Mouse (Mus musculus): ENCODE measurements around the gene Vav1. TPM values are rescaled to one million over a fixed set of nuclear protein-coding genes. Genes with fewer than 3 reads are reported as not detected.

Gene Vav1
- polyA plus RNA-seq, 1 experiment from 2014 or later, result 1.3 TPM

DNA sequence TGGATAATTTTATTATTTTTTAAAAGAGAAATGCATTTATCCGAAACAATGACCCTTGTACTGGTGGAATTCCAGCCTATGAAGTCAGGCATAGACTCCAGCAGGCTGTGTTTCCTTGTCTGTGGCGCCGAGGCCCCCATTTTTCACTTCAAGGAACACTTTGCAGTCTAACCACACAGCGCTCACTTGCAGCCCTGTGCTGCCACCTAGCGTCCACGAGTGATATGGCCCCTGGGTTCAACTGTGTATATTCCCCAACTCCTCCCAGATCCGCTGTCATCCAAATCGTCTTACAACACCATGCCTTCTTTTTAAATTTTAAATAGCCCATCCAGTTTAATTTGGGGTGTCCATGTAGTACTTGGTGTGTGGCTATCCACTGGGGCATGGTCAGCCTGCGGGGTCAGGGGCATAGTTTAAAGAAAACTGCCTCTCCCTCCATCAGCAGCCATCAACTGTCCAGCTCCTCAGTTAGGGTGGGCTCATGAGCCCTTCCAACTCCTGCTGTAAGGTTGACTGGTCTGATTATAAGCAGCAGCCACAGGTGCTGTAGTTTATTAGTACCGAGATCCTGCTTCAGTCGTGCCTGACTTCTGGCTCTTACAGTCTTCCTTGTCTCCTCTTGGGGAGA is 56.9 kb downstream of the Vav1 start:
- H3K9me3 ChIP-seq (replicated peaks), result no peaks in the 10 kb centered on the region
- peak; percentile 92 for DNase-seq (ENCODE audit: low spot score)
- no peaks in the 10 kb centered on the region for H3K4me1 ChIP-seq
- H3K27ac ChIP-seq, result no peak overlapping the region
- no peaks in the 10 kb centered on the region for H3K36me3 ChIP-seq
- H3K4me3 ChIP-seq, result no peak overlapping the region
- no peaks in the 10 kb centered on the region for H3K27me3 ChIP-seq (ENCODE audit: low read depth, poor library complexity, severe bottlenecking)
- 15% methylated on average over 11 of the region's 11 CpGs for WGBS

DNA sequence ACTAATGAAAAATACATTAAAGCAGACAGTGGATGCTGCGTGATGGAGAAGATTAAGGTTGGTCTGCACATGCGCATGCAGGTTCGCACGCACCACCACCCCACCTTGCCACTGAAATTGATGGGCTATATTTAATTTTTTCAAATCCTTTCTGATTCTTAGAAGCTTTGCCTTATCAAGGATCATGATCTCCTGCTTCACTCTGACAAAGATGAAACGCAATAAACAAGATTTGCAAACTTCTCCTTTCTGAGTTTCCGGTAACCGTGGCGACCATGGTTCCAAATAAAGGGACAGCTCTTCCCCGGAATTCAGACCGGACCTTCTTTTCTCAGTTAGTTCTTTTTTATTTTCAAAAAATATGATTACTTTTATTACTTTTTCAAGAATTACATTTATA is 59.1 kb downstream of the Vav1 start:
- Histone ChIP-seq H3K27ac (no peak overlapping the region), H3K36me3 (no peaks in the 10 kb centered on the region), H3K4me3 (no peak overlapping the region), H3K27me3 (ENCODE audit: low read depth, poor library complexity, severe bottlenecking) (no peaks in the 10 kb centered on the region), H3K4me1 (no peaks in the 10 kb centered on the region), H3K9me3 (replicated peaks) (no peaks in the 10 kb centered on the region)
- 93% methylated on average over 10 of the region's 10 CpGs for WGBS
- no peak for DNase-seq (ENCODE audit: low spot score)

DNA sequence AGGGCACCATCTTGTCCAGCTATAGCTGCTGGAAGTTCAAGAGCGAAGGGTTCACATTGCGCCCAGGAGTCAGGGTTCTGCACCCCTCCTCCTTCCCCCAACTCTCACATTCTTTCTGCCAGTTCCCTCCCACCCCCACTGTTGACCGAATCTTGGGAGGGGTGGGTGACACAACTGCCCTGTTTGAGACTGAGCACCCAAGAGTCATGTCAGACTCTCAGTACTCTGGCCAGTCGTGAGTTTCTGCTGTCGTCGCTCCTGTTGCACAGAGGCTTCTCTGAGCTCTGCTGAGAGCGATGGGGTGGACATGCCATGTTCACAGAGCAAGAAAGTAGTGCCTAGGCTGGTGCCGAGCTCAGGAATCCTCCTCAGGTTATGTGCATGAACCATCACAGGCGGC is 60.4 kb downstream of the Vav1 start:
- no peaks in the 10 kb centered on the region for H3K4me1 ChIP-seq
- H3K9me3 ChIP-seq (replicated peaks), result no peaks in the 10 kb centered on the region
- no peak overlapping the region for H3K4me3 ChIP-seq
- WGBS, result 73% methylated on average over 9 of the region's 9 CpGs
- H3K27ac ChIP-seq, result no peak overlapping the region
- DNase-seq (ENCODE audit: low spot score), result no peak
- H3K36me3 ChIP-seq, result no peaks in the 10 kb centered on the region
- no peaks in the 10 kb centered on the region for H3K27me3 ChIP-seq (ENCODE audit: low read depth, poor library complexity, severe bottlenecking)

DNA sequence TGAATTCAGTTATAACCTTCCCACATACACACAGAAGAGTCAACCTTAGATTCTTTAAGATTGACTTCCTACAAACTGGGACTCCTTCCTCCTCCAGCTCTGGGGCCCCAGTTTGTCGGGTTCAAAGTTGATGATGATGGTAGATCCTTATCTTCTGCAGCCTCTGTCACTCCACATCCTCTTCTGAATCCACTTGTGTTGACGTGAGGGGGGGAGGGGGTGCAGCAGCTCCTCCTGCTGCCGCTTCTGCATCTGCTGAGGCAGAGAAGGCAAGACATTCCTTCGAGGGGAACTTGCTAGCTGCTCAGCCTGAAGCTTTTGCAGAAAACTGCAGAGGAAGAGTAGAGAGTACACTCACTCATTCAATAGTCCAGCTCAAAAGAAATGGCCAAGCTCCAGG is 62.7 kb downstream of the Vav1 start:
- H3K4me3 ChIP-seq, result no peak overlapping the region
- no peaks in the 10 kb centered on the region for H3K27me3 ChIP-seq (ENCODE audit: low read depth, poor library complexity, severe bottlenecking)
- no peak for DNase-seq (ENCODE audit: low spot score)
- H3K36me3 ChIP-seq, result no peaks in the 10 kb centered on the region
- H3K27ac ChIP-seq, result no peak overlapping the region
- WGBS, result 80% methylated on average over 4 of the region's 4 CpGs
- H3K9me3 ChIP-seq (replicated peaks), result no peaks in the 10 kb centered on the region
- H3K4me1 ChIP-seq, result no peaks in the 10 kb centered on the region

DNA sequence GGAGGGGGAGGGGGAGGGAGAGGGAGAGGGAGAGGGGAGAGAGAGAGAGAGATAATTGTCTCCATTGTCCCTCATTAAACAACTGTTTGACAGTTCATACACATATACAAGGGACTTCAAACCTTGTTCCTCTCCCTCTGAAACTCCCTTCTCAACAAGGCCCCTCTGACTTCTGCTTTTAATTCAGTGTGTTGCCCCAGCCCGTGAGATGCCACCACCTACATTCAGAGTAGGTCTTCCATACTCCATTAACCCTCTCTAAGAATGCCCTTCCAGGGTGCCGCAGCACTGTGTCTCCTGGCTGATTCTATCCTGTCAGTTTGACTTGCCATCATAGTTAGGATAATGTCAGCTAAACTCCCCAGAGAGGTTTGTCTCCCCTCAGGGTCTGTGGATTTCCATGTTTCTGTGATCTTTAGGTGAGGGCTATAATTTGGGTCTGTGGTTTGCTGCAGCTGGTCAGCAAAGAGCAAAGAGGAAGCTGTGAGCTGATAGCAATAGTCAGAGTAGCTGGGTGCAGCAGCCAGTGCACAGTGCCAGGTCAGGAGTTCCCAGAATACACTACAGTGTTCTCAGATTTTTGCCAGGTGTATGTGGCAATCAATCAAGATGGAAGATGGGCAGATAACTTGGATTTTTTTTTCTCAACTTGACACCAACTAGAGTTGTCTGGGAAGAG is 65.3 kb downstream of the Vav1 start:
- 70% methylated on average over 2 of the region's 2 CpGs for WGBS
- Histone ChIP-seq H3K36me3 (no peaks in the 10 kb centered on the region), H3K27ac (no peak overlapping the region), H3K4me3 (no peak overlapping the region), H3K4me1 (no peaks in the 10 kb centered on the region), H3K9me3 (replicated peaks) (no peaks in the 10 kb centered on the region), H3K27me3 (ENCODE audit: low read depth, poor library complexity, severe bottlenecking) (no peaks in the 10 kb centered on the region)
- DNase-seq (ENCODE audit: low spot score), result no peak

DNA sequence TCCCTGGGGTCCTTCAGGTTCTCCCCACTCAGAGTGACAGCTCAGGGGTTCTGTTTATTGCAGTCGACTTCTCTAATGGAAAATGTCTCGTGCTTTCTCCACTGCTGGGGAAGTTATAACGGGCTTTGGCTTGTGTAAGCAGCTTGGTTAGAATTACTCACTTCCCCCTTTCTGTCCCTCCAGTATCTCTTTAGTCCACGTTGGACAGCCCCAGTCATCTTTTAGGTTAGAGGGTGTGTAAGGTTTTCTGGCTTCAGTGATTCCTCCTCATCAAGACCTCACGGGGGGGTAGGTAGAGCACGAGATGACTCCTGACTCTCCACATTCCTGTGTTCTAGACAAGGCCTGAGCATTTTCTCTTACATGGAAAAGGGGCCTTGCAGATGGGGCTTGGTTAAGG is 68.1 kb downstream of the Vav1 start:
- 76% methylated on average over 6 of the region's 6 CpGs for WGBS
- Histone ChIP-seq H3K27me3 (ENCODE audit: low read depth, poor library complexity, severe bottlenecking) (no peaks in the 10 kb centered on the region), H3K4me3 (no peak overlapping the region), H3K9me3 (replicated peaks) (no peaks in the 10 kb centered on the region), H3K27ac (no peak overlapping the region), H3K36me3 (no peaks in the 10 kb centered on the region), H3K4me1 (no peaks in the 10 kb centered on the region)
- DNase-seq (ENCODE audit: low spot score), result no peak

DNA sequence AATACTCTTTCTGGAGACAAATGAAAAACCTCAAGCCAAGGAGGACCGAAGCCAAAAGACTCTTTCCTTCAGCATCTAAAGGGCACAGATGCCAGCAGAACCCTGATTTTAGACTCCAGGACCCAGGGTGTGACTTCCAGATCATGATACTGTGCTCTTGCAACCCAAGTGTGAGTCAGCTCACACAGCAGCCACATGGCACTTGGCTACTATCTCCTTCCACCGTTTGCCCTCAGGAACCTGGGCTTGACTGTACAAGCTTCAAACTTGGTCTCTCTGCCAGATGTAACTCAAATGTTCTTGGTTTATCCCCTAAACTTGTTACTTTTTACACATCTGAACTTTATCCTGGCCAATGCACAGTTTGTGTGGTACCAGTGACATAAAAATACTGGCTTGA is 68.9 kb downstream of the Vav1 start:
- Histone ChIP-seq H3K27me3 (ENCODE audit: low read depth, poor library complexity, severe bottlenecking) (no peaks in the 10 kb centered on the region), H3K27ac (no peak overlapping the region), H3K4me1 (no peaks in the 10 kb centered on the region), H3K36me3 (no peaks in the 10 kb centered on the region), H3K4me3 (no peak overlapping the region), H3K9me3 (replicated peaks) (no peaks in the 10 kb centered on the region)
- no peak for DNase-seq (ENCODE audit: low spot score)
- 83% methylated on average over 2 of the region's 2 CpGs for WGBS

DNA sequence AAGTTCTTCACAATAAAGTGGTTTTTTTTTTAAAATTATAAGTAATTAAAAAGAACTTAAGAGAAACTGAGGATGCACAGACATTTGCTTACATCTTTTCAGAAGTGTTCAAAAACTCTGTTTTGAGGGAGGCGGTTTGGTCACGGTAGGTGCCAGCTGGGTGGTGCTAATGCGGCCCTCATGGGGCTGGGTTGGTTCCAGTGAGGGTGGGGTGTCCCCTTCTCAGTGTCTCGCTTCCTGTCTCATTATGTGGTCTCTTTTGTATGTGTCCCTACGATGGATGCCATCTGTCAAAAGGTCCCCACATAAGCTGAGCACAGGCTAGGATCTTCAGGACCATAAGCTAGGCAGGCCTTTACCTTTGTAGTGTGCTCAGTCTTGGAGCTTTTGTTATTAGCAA is 70.2 kb downstream of the Vav1 start:
- Histone ChIP-seq H3K27ac (no peak overlapping the region), H3K9me3 (replicated peaks) (no peaks in the 10 kb centered on the region), H3K36me3 (no peaks in the 10 kb centered on the region), H3K4me1 (no peaks in the 10 kb centered on the region), H3K27me3 (ENCODE audit: low read depth, poor library complexity, severe bottlenecking) (no peaks in the 10 kb centered on the region), H3K4me3 (no peak overlapping the region)
- DNase-seq (ENCODE audit: low spot score), result no peak
- WGBS, result 78% methylated on average over 5 of the region's 5 CpGs

DNA sequence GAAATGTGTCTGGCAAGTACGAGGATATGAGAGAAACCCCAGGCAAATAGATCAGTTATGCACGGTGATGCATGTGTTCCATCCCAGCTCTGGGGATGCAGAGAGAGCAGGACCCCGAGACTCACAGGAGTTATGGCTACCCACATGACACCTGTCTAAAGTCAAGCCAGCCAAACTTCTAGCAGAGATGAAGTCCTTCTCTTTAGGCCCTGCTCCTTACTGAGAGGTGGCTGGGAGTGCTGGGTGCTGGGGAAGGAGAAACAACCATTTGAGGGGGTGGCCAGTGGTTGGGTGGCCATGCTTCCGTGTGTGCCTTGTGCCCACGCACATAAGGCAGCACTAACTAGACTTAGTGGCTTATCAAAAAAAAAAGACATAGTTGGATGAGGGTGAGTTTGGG is 71.3 kb downstream of the Vav1 start:
- Histone ChIP-seq H3K36me3 (no peaks in the 10 kb centered on the region), H3K4me1 (no peaks in the 10 kb centered on the region), H3K27ac (no peak overlapping the region), H3K4me3 (no peak overlapping the region), H3K9me3 (replicated peaks) (no peaks in the 10 kb centered on the region), H3K27me3 (ENCODE audit: low read depth, poor library complexity, severe bottlenecking) (no peaks in the 10 kb centered on the region)
- no peak for DNase-seq (ENCODE audit: low spot score)
- 86% methylated on average over 5 of the region's 5 CpGs for WGBS

DNA sequence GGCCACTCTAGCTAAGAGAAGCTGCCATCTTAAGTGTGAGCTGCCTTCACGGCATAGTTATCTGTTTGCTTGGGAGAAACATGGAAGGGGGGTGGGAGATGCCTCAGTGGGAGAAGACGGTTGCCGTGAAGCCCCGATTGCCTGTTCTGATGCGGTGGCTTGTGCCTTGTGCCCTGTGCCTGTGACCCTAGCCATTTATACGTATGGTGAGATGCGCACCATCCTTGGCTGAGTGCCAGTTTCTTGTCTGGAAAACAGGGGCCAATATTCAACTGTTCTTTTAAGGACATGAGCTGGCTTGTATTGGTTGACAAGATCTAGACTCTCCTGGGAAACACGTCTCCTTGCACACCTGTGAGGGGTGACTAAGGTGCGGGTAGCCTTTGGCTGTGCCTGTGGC is 72.2 kb downstream of the Vav1 start:
- no peaks in the 10 kb centered on the region for H3K9me3 ChIP-seq (replicated peaks)
- H3K4me1 ChIP-seq, result no peaks in the 10 kb centered on the region
- no peak overlapping the region for H3K27ac ChIP-seq
- DNase-seq (ENCODE audit: low spot score), result no peak
- no peak overlapping the region for H3K4me3 ChIP-seq
- WGBS, result 93% methylated on average over 9 of the region's 9 CpGs
- no peaks in the 10 kb centered on the region for H3K36me3 ChIP-seq
- H3K27me3 ChIP-seq (ENCODE audit: low read depth, poor library complexity, severe bottlenecking), result no peaks in the 10 kb centered on the region

DNA sequence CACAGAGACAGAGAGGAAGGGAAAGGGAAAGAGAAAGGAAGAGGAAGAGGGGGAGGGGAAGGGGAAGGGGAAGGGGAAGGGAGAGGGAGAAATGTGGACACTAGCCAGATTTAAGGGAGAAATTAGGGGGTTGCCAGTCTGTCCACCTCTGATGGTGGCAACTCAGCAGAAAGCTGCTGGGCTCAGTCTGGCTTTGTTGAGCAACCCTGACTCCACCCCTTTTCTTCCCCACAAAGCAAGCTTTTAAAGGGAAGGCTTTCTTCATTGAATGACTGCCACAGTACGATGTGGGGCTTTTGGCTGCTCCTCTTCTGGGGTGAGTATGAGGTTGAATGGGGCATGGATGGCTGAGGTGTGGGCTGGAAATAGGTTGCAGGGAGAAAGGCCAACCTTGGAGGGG is 79.5 kb downstream of the Vav1 start, which contains the start of gene Adgre1:
TSS of gene Adgre1 (plus strand) at position 251 of the 400 bp plus-strand sequence.
- Histone ChIP-seq H3K27me3 (ENCODE audit: low read depth, poor library complexity, severe bottlenecking) (no peaks in the 10 kb centered on the region), H3K9me3 (replicated peaks) (no peaks in the 10 kb centered on the region), H3K36me3 (no peaks in the 10 kb centered on the region), H3K4me3 (no peak within 1 kb of the TSS), H3K4me1 (no peaks in the 10 kb centered on the region), H3K27ac (no peak within 1 kb of the TSS)
- DNase-seq (ENCODE audit: low spot score), result no peak
- 26% methylated on average over 1 of the region's 1 CpGs for WGBS

DNA sequence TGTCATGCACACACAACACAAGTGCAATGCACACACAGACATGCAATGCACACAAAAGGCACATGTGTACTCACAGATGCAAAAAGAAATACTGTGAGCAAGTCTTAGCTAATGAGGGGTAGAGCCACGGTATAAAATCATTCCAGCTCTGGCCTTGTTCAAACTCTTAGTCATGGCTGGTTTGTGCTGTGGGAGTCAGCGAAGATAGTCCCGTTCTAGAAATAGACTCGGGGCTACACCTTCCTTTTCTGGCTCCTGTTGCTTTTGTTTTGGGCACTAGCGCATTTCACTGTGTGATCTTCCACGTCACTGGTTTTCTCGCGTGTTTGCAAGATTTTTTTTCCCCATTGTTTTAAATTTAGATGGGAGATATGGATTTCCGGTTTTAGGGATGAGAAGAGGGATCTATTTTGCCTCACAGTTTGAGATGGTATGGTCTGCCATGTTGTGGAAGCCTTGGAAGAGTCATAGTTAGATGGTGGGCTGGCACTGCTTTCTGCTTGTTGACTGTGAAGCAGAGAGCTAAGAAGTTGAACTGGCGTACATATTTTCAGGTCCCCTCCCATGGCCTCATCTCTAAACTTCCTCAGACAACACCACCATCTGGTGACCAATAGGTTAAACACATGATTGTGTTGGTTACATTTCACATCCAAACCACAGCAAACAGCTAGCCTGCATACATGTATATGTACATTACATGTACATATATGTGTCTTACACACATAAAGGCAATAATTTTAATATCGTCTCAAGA is 80.8 kb downstream of the Vav1 start:
- WGBS, result 92% methylated on average over 11 of the region's 11 CpGs
- no peak overlapping the region for H3K4me3 ChIP-seq

More for the DNA sequence above, 80.8 kb downstream of the Vav1 start:
- no peak for DNase-seq (ENCODE audit: low spot score)
- H3K36me3 ChIP-seq, result no peaks in the 10 kb centered on the region
- H3K4me1 ChIP-seq, result no peaks in the 10 kb centered on the region
- no peak overlapping the region for H3K27ac ChIP-seq
- H3K9me3 ChIP-seq (replicated peaks), result no peaks in the 10 kb centered on the region
- no peaks in the 10 kb centered on the region for H3K27me3 ChIP-seq (ENCODE audit: low read depth, poor library complexity, severe bottlenecking)

All from limb, embryonic 10.5 days (tissue).